Mouse (Mus musculus) lung, embryonic 14.5 days (tissue): Measurements from ENCODE around the gene Gcnt4. TPM values are rescaled to one million over a fixed set of nuclear protein-coding genes. Genes with fewer than 3 reads are reported as not detected.

Experiments
- ATAC-seq: fragments of 200-750 bp; cut with Nextera tagmentation; 2 replicates; pipeline ENCODE4 v1.8.0; 2017; ENCODE audit warnings: mild to moderate bottlenecking, moderate TSS enrichment, moderate library complexity; ENCODE audit not compliant: insufficient read depth
- DNase-seq: peaks from one replicate; pipeline ENCODE4 v3.0.0-alpha.2; 2015
- H3K27ac ChIP-seq: fragments of 300-500 bp; sonication (generic); 2 replicates; pipeline ENCODE4 v1.5.1; 2014; ENCODE audit warnings: low read depth, mild to moderate bottlenecking, moderate library complexity
- H3K27me3 ChIP-seq: fragments of 300-500 bp; sonication (generic); 2 replicates; pipeline ENCODE4 v1.6.1; 2014; ENCODE audit warnings: low read length, control low read depth; ENCODE audit not compliant: insufficient read depth
- H3K36me3 ChIP-seq: fragments of 300-500 bp; sonication (generic); 2 replicates; pipeline ENCODE4 v1.6.1; 2014; ENCODE audit warnings: control low read depth; ENCODE audit not compliant: insufficient read depth
- H3K4me1 ChIP-seq: fragments of 300-500 bp; sonication (generic); 2 replicates; pipeline ENCODE4 v1.6.1; 2014; ENCODE audit warnings: antibody characterized with exemption, control low read depth; ENCODE audit not compliant: insufficient read depth
- H3K4me2 ChIP-seq: fragments of 300-500 bp; sonication (generic); 2 replicates; pipeline ENCODE4 v1.6.1; 2014; ENCODE audit warnings: mild to moderate bottlenecking
- H3K4me3 ChIP-seq: fragments of 300-500 bp; sonication (generic); 2 replicates; pipeline ENCODE4 v1.5.1; 2014; ENCODE audit warnings: low read depth, low read length
- H3K9ac ChIP-seq: fragments of 300-500 bp; sonication (generic); 2 replicates; pipeline ENCODE4 v1.6.1; 2014
- H3K9me3 ChIP-seq: fragments of 300-500 bp; sonication (generic); 2 replicates; pipeline ENCODE4 v1.6.1; 2016; ENCODE audit warnings: low read depth, low read length, control low read depth
- CTCF ChIP-seq: IDR thresholded peaks from 2 replicates; pipeline ENCODE4 v1.5.1; 2016; ENCODE audit warnings: antibody characterized with exemption, low read depth
- WGBS: fragments of 180-500 bp; shearing (Covaris S2); extraction: QIAGEN DNeasy Blood & Tissue Kit; methylation state at CpG from one replicate; pipeline ENCODE4 v1.1.7; 2014; 5-methylcytosine and 5-hydroxymethylcytosine counted together
- polyA plus RNA-seq: library from polyadenylated mRNA; unstranded; fragments of >200 nt; fragmentation: Nextera tagmentation; extraction: Ambion mirVana; gene quantifications from 2 replicates; pipeline ENCODE4 v1.2.1, GENCODE M21; 2014

Gene Gcnt4
- polyA plus RNA-seq, 1 experiment from 2014 or later: 0.13 TPM

DNA sequence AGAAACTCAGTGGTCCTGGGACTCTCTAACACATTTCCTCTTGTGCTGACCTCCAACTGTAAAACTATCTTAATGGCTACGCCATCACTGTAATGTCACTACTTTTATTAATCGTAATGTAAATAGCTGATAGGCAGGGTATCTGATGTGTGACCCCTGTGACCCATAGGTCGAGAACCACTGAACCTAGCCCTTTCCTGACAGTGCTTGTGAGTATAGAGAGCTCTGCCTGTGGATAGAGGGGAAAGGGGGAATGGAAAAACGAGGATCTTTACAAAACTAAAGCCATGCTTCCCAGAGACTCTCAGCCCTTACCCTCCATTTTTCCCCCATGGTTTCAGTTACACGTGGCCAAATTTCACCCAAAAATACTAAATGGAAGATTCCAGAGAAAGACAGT is 60.2 kb downstream of the Gcnt4 start:
- TF ChIP-seq CTCF: no peak
- H3K4me2 ChIP-seq: no peak overlapping the region
- 0 out of 2 replicates have a peak, but pooled peaks cover 6% of the 10 kb centered on the region for H3K4me1 ChIP-seq
- no peak overlapping the region for H3K27ac ChIP-seq
- ATAC-seq: no peak
- H3K9me3 ChIP-seq: no peaks in the 10 kb centered on the region
- H3K9ac ChIP-seq: no peak overlapping the region
- 71% methylated on average over 5 of the region's 5 CpGs for WGBS
- H3K4me3 ChIP-seq: no peak overlapping the region
- DNase-seq: no peak
- H3K27me3 ChIP-seq: no peaks in the 10 kb centered on the region
- no peaks in the 10 kb centered on the region for H3K36me3 ChIP-seq

DNA sequence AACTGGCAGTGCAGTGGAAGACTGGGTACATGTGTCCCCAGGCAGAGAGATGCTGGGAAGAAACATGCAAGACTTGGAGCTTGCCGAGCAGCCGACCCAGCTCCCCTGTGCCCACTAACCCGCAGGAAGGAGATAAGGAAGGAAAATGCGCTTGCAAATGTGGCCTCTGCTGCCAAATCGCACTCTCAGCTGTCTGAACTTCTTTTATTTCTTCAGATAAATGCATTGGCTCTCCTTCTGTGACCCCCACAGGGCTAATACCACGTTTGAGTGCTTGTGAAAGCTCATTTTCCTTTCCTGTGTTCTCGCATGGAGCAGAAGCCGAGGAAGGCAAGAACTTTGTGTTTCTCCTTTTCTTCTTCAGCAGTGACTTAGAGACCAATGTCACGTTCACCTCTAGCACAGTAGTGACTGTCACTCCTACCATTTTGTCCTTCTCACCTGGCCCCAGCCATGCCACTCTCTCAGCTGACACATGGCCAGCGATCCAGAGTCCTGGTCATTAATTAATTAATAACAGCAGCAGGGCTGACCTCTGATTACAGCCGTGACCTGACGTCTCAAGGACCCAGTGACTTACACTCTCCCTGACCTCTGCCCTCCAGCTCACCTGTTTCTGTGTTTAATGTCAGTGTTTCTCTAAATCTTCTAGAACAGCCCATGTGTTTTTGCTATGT is 61.2 kb downstream of the Gcnt4 start:
- no peaks in the 10 kb centered on the region for H3K36me3 ChIP-seq
- no peak for TF ChIP-seq CTCF
- H3K4me3 ChIP-seq: no peak overlapping the region
- WGBS: 35% methylated on average over 12 of the region's 12 CpGs
- no peaks in the 10 kb centered on the region for H3K27me3 ChIP-seq
- no peak overlapping the region for H3K9ac ChIP-seq
- no peak for DNase-seq
- H3K27ac ChIP-seq: no peak overlapping the region
- H3K4me2 ChIP-seq: no peak overlapping the region
- no peak for ATAC-seq
- H3K4me1 ChIP-seq: 0 out of 2 replicates have a peak, but pooled peaks cover 6% of the 10 kb centered on the region
- H3K9me3 ChIP-seq: no peaks in the 10 kb centered on the region

DNA sequence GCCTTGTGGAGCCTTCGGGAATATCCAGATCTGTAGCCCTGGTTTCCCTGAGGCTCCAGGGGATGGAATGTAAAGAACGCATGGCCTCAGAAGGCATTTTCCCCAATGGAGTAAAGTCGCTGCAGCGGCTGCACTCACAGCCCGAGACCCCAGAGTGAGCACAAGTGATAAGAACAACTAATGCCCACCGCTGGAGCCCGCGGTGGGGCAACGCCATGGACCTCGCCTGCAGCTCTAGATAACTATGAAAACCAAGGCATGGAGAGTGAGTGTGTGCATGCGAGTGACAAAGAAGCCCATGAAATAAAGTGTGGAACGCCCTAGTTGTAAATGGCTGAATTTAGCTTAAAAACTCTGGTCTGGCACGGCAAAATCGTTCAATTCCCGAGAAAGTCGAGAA is 64.6 kb downstream of the Gcnt4 start:
- H3K27ac ChIP-seq: no peak overlapping the region
- H3K4me2 ChIP-seq: no peak overlapping the region
- ATAC-seq (no peak), DNase-seq (no peak)
- 0 out of 2 replicates have a peak, but pooled peaks cover under 1% of the 10 kb centered on the region for H3K4me1 ChIP-seq
- H3K4me3 ChIP-seq: no peak overlapping the region
- no peaks in the 10 kb centered on the region for H3K27me3 ChIP-seq
- no peaks in the 10 kb centered on the region for H3K36me3 ChIP-seq
- H3K9me3 ChIP-seq: no peaks in the 10 kb centered on the region
- WGBS: 91% methylated on average over 16 of the region's 16 CpGs
- TF ChIP-seq CTCF: no peak
- no peak overlapping the region for H3K9ac ChIP-seq

DNA sequence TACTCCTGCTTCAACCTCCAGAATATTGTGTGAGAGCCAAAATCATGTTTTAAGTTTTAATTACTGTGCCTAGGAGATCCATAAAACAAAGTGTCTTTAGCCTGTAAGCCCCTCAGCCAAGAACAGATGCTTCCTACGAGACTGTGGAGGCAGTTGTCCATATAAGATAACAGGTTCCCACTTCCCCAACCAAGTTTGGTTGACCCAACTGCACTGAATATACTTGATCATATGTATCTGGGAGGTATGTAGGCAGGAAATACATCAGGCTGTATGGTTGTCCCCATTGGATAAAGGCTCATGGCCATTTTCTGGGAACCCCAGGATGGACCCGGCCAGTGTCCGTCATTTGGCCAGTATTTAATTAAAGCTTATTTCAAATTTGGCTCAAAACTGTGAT is 65.6 kb downstream of the Gcnt4 start:
- Histone ChIP-seq H3K4me3 (no peak overlapping the region), H3K9ac (no peak overlapping the region), H3K27me3 (no peaks in the 10 kb centered on the region), H3K9me3 (no peaks in the 10 kb centered on the region), H3K36me3 (no peaks in the 10 kb centered on the region), H3K4me1 (no peaks in the 10 kb centered on the region), H3K27ac (no peak overlapping the region), H3K4me2 (no peak overlapping the region)
- DNase-seq: no peak
- TF ChIP-seq CTCF: no peak
- 88% methylated on average over 3 of the region's 3 CpGs for WGBS
- ATAC-seq: no peak

DNA sequence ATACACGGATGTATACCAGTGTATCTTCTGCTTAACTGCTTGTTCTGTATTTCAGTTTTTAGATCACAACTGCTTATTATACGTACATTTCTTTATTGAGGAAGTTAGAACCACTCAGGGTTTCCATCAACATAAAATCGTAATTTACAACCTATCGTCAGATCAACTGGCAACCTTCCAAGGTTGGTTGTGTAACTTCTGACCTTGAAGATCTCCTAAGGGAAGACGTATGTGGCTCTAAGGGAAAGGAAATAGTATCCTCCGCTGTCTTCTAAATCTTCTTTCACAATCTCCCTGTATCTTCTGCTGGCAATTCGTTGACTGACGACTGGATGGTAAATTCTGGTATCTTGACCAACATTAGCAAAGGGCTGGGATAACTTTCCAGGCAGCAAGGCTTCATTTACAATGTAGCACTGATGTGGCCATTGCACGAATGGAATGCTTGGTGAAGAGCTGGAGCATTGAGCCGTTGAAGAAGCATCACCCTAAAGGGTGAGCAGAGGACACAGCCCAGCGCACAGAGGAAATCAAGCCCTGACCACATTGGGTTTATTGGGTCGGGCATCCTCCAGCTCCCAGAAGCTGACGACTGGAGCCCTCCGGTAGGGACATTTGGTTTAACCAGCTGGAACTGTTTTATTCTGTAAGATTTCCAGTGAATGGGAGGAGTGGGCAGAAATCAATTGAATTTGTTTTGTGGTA is 66.2 kb downstream of the Gcnt4 start:
- 74% methylated on average over 14 of the region's 14 CpGs for WGBS
- ATAC-seq (no peak), DNase-seq (no peak)
- H3K4me3 ChIP-seq: no peak overlapping the region
- H3K9ac ChIP-seq: no peak overlapping the region
- no peak overlapping the region for H3K27ac ChIP-seq
- no peak overlapping the region for H3K4me2 ChIP-seq
- TF ChIP-seq CTCF: no peak
- no peaks in the 10 kb centered on the region for H3K36me3 ChIP-seq
- H3K9me3 ChIP-seq: no peaks in the 10 kb centered on the region
- no peaks in the 10 kb centered on the region for H3K4me1 ChIP-seq
- no peaks in the 10 kb centered on the region for H3K27me3 ChIP-seq

DNA sequence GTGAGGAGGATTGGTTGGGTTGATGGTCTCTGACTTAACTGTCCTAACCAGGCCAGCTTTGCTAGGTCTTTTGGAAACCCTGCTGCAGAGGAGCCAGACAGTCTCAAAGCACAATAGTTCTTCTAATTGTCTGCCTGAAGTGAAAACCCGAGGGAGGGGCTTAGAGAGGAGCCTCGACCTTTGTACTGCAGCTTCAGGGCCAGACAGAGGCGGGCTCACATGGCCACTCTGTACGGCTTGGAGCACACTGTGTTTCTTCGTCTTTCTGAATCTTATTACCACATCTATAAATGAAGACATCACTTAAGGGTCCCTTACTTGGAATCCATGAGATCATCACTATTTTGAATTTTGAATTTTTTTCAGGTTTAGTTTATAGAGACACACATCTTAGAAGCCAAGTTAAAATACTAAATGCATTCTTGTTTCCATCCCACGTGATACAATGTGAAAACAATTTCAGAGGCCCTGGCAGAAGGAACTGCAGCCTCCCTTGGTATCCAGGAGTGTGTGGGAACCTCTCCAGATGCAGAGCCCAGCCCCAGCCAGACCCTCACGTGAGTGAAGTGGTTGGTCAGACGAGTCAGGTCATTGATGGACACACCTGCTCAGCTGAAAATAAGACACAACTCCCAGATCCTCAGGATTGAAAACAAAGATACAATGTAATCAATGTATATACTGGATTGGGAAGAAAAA is 69.0 kb downstream of the Gcnt4 start:
- no peak overlapping the region for H3K4me2 ChIP-seq
- no peak overlapping the region for H3K27ac ChIP-seq
- H3K4me1 ChIP-seq: no peaks in the 10 kb centered on the region
- DNase-seq (no peak), ATAC-seq (no peak)
- no peaks in the 10 kb centered on the region for H3K27me3 ChIP-seq
- no peaks in the 10 kb centered on the region for H3K36me3 ChIP-seq
- no peak for TF ChIP-seq CTCF
- H3K4me3 ChIP-seq: no peak overlapping the region
- H3K9ac ChIP-seq: no peak overlapping the region
- no peaks in the 10 kb centered on the region for H3K9me3 ChIP-seq
- WGBS: 48% methylated on average over 8 of the region's 8 CpGs

DNA sequence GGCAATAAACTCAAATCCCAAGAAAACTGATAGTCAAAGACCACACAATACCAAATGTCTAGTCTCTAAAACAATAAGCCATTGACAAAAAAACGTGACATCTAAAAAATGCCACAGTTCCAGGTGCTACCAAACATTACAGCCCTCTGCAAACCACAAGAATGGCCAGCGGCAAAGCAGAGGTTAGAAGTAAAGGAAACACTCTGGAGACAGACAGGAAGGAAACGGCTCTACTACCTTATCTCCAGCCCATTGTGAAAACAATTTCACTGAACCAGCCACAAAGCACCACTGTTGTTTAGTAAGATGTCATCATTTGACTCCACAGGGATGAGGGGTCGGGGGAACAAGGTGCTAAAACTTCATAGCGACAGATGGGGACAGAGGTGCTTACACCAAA is 70.8 kb downstream of the Gcnt4 start:
- Histone ChIP-seq H3K9me3 (no peaks in the 10 kb centered on the region), H3K4me3 (no peak overlapping the region), H3K9ac (no peak overlapping the region), H3K36me3 (no peaks in the 10 kb centered on the region), H3K27me3 (no peaks in the 10 kb centered on the region), H3K4me2 (no peak overlapping the region), H3K4me1 (no peaks in the 10 kb centered on the region), H3K27ac (no peak overlapping the region)
- ATAC-seq (no peak), DNase-seq (no peak)
- no peak for TF ChIP-seq CTCF
- WGBS: 34% methylated on average over 5 of the region's 5 CpGs
